Mouse (Mus musculus) midbrain, embryonic 11.5 days (tissue): ENCODE data around the gene Mgat1. TPM values are rescaled to one million over a fixed set of nuclear protein-coding genes. Genes with fewer than 3 reads are reported as not detected.

ENCODE experiments used
- ATAC-seq: fragments of 200-750 bp; cut with Nextera tagmentation; 2 replicates; pipeline ENCODE4 v1.8.0; 2017; ENCODE audit warnings: moderate TSS enrichment, moderate library complexity; ENCODE audit not compliant: low FRiP score
- DNase-seq: peaks from one replicate; pipeline ENCODE4 v3.0.0; 2015; ENCODE audit warnings: low spot score; ENCODE audit errors: missing footprints
- H3K27ac ChIP-seq: fragments of 300-500 bp; sonication (generic); 2 replicates; pipeline ENCODE4 v1.5.1; 2014; ENCODE audit warnings: low read depth, low read length
- H3K27me3 ChIP-seq: fragments of 300-500 bp; sonication (generic); 2 replicates; pipeline ENCODE4 v1.6.1; 2014; ENCODE audit warnings: mild to moderate bottlenecking, low read length, moderate library complexity, mixed read lengths; ENCODE audit not compliant: control insufficient read depth, insufficient read depth
- H3K36me3 ChIP-seq: fragments of 300-500 bp; sonication (generic); 2 replicates; pipeline ENCODE4 v1.6.1; 2014; ENCODE audit warnings: mild to moderate bottlenecking, low read length, moderate library complexity, mixed read lengths; ENCODE audit not compliant: control insufficient read depth, insufficient read depth
- H3K4me1 ChIP-seq: fragments of 300-500 bp; sonication (generic); 2 replicates; pipeline ENCODE4 v1.6.1; 2014; ENCODE audit warnings: low read length; ENCODE audit not compliant: control insufficient read depth, insufficient read depth
- H3K4me2 ChIP-seq: fragments of 300-500 bp; sonication (generic); 2 replicates; pipeline ENCODE4 v1.6.1; 2014; ENCODE audit warnings: mild to moderate bottlenecking, moderate library complexity
- H3K4me3 ChIP-seq: fragments of 300-500 bp; sonication (generic); 2 replicates; pipeline ENCODE4 v1.5.1; 2014; ENCODE audit warnings: low read depth, low read length
- H3K9ac ChIP-seq: fragments of 300-500 bp; sonication (generic); 2 replicates; pipeline ENCODE4 v1.6.1; 2014; ENCODE audit warnings: low read length
- H3K9me3 ChIP-seq: fragments of 300-500 bp; sonication (generic); 2 replicates; pipeline ENCODE4 v1.6.1; 2016; ENCODE audit warnings: low read length; ENCODE audit not compliant: control insufficient read depth
- WGBS: fragments of 180-500 bp; shearing (Covaris S2); extraction: QIAGEN DNeasy Blood & Tissue Kit; methylation state at CpG from one replicate; pipeline ENCODE4 v1.1.7; 2014; 5-methylcytosine and 5-hydroxymethylcytosine counted together
- polyA plus RNA-seq: library from polyadenylated mRNA; unstranded; fragments of >200 nt; fragmentation: Nextera tagmentation; extraction: Ambion mirVana; gene quantifications from 2 replicates; pipeline ENCODE4 v1.2.1, GENCODE M21; 2014

Mgat1 gene
- polyA plus RNA-seq, 1 experiment from 2014 or later, result 30.1 TPM

DNA sequence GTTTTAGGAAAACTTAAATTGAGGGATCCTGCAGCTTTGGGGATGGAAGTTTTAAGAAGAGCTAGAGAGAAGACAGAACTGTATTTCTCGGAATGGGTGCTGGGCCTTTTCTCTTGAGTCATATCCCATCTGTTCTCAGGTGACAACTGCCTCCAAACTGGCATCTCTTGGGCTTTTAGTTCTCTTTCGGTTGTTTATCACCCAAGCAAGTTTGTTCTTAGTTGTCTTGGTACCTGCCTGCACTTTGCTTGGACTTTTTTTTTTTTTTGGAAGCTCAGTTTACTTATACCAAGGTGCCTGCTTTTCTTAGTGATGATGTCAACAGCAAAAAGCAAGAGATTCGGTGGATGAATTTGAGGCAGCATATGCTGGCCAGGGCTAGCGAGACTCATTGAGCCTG, 2.5 kb downstream of the Mgat1 start:
- 85% methylated on average over 4 of the region's 4 CpGs for WGBS

DNA sequence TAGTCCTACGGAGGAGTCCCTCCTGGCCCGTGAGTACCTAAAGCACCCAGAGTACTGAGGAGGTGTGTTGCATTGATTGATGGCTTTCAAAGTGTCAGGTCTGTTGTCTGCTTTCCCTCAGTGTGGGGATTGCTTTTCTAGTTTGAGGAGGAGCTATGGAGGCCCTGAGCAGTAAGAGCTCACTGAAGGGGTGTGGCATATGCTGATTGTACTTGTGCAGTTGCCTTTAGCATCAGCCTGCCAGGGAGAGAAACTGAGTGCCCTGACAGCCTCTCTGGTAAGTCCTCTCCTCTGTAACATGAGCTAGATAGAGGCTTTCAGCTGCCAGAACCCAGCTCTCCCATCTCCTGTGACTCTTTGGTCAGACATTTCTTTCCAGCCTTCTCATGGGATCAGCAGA, 3.3 kb downstream of the Mgat1 start:
- Histone ChIP-seq H3K4me2 (no peak overlapping the region), H3K27me3 (no peaks in the 10 kb centered on the region), H3K27ac (no peak overlapping the region), H3K9me3 (no peaks in the 10 kb centered on the region), H3K4me1 (peaks cover 24% of the 10 kb centered on the region), H3K36me3 (no peaks in the 10 kb centered on the region), H3K4me3 (no peak overlapping the region), H3K9ac (no peak overlapping the region)
- ATAC-seq (no peak), DNase-seq (peak; percentile 73)
- 83% methylated on average over 2 of the region's 2 CpGs for WGBS

More for the DNA sequence above, 2.5 kb downstream of the Mgat1 start:
- Histone ChIP-seq H3K36me3 (no peaks in the 10 kb centered on the region), H3K4me3 (no peak overlapping the region), H3K4me2 (no peak overlapping the region), H3K27me3 (no peaks in the 10 kb centered on the region), H3K27ac (no peak overlapping the region), H3K9me3 (no peaks in the 10 kb centered on the region), H3K4me1 (peaks cover 24% of the 10 kb centered on the region), H3K9ac (no peak overlapping the region)
- ATAC-seq (no peak), DNase-seq (peak; percentile 1)

DNA sequence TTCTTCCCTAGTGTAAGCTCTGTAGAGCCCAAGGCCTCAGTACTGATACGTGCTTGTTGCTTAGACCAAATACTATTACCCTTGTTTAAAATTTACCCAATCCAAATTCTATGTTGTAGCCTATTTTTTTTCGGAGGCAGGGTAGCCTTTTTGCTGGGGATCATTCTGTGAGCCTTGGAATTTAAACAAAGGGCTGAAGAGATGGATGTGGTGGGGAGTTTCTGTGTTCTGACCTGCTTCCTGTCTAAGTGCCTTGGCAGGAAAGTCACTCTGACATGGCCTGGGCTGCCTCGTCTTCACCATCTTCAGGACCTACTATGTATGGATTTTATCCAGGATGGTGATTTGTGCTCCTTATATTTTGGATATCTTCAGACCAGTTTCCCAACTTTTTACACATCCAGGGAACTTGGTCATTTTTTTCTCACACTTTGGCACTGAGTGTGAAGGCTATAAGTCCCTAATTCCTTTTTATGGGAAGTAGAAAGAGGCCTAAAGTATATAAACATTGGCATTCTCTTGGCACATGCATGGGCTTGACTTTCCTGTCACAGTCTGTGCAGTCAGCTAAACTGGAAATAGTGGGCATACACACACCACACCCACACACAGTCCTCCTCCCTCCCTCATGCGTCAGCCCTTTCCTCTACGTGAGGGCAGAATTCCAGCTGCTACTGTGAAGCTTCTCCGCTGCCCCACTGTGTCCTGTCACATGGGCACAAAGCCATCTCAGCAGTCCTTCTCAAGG, 4.4 kb downstream of the Mgat1 start:
- Histone ChIP-seq H3K4me1 (peaks cover 24% of the 10 kb centered on the region), H3K9ac (no peak overlapping the region), H3K4me3 (no peak overlapping the region), H3K4me2 (no peak overlapping the region), H3K36me3 (no peaks in the 10 kb centered on the region), H3K9me3 (no peaks in the 10 kb centered on the region), H3K27ac (no peak overlapping the region), H3K27me3 (no peaks in the 10 kb centered on the region)
- 59% methylated on average over 6 of the region's 6 CpGs for WGBS
- ATAC-seq (no peak), DNase-seq (no peak)

DNA sequence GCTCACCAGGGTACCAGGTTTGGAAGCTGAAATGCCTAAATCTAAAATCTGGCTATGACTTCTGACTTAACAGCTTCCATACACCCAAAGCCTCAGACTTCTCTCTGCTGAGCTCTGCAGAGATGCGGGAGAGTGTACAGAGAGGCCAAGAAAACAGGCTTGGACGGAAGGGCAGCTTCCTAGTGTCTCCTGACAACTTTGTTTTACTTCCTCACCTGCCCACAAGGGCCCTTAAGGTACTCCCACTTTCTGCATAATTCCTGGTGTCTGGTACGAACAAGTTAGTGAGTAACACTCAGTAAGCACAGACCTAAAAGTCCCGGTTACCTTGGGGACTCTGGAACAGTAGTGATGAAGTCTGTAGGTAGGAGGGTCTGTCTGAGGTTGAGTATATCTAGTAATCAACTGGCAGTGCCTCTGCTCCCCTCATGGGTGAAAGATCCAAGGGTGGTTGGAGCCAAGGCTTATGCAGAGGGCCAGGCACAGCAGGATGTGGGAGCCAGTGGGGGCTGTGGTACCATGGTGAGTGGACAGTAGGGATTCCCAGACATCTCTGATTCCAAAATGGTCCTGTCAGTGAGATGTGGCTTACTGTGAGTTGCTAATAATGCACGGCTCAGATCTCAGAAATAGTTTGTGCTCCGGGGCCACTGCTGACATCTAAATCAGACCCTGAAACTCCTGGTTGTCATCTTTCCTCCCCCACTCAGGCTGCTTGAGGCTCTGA, 5.1 kb downstream of the Mgat1 start:
- no peaks in the 10 kb centered on the region for H3K27me3 ChIP-seq
- H3K9ac ChIP-seq, result no peak overlapping the region
- WGBS, result 70% methylated on average over 6 of the region's 6 CpGs
- ATAC-seq (no peak), DNase-seq (no peak)
- H3K4me1 ChIP-seq, result peaks cover 24% of the 10 kb centered on the region
- no peaks in the 10 kb centered on the region for H3K36me3 ChIP-seq
- no peak overlapping the region for H3K4me2 ChIP-seq
- no peaks in the 10 kb centered on the region for H3K9me3 ChIP-seq
- H3K4me3 ChIP-seq, result no peak overlapping the region
- H3K27ac ChIP-seq, result no peak overlapping the region

DNA sequence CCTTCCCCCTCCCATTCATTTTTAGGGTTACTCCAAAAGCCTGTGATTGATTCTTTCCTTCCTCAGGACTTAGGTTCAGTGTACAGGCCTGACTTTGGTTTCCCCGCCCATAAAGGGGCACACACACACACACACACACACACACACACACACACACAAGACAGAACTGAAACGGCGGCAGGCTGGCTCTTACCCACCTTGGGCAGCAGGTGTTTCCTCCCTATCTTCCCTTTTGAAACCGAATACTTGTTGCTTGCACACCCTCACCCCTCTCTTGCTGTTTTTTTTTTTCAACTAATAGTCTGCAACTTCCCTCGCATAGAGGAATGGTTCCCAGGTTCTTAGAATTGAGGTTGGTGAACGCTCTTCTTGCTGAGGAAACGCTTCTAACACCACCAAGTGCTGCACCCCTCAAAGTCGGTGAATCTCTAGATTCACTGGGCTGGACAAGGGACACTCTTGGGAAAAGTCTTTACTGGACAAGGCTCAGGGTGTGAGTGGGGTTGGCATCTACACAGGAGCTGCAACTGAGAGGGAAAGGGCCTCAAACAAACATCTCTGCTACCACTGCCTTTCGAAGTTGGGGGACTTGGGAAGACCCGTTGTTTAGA, 5.9 kb downstream of the Mgat1 start:
- Histone ChIP-seq H3K4me3 (peak overlapping the region; percentile 66), H3K9me3 (no peaks in the 10 kb centered on the region), H3K4me2 (peak overlapping the region; percentile 80), H3K4me1 (peaks cover 23% of the 10 kb centered on the region), H3K27ac (peak overlapping the region; percentile 41; the same call in 1 of the 2 replicates), H3K27me3 (no peaks in the 10 kb centered on the region), H3K9ac (peak overlapping the region; percentile 91), H3K36me3 (no peaks in the 10 kb centered on the region)
- ATAC-seq (no peak), DNase-seq (no peak)
- 28% methylated on average over 10 of the region's 10 CpGs for WGBS

DNA sequence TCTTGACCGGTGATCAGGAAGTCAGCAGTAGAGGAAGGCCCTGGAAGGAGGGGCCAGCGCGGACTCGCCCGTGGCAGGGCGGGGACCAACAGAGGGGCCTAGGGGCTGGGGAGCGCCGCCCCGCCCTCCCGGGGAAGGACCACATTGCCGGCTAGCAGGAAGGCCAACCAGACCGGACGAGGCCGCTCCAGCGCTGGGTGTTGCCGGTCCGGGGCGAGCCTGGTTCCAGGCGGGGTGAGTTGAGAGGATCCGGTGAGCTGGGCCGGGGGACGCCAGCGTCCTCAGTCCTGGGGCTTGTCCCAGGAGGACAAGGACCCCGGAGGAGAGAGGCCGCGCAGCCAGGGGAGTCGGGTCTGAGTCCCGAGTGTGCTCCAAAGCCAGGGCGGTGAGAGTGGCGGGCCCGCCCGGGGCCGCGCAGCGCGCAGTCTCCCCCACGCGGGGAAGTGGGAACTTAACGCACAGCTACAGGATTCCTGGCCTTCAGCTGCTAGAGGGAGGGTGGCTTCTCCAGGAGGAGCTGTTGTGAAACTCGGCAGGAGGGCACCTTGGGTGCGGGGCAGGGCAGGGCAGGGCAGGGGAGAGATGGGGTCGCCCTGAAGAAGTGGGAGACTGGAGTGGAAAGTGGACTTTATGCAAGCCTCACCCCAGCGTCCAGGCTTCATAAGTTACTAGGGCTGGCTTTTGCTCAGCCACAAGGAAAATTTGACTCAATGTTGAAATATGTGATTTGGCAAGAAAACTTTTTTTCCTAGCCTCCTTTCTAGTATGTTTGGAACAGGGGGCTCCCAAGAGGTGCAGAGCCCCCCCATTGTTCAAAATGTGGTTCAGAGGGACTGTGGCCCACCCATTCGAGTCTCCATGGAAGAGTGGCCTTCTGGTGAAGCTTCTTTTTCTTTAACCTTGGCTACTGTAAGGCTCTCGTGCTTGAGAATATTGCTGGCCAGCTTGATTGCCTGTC, 6.7 kb downstream of the Mgat1 start:
- no peaks in the 10 kb centered on the region for H3K27me3 ChIP-seq
- H3K4me2 ChIP-seq, result peak overlapping the region; percentile 80
- H3K4me3 ChIP-seq, result peak overlapping the region; percentile 66
- ATAC-seq (peak; percentile 96), DNase-seq (peak; percentile 95)
- no peaks in the 10 kb centered on the region for H3K36me3 ChIP-seq
- 3% methylated on average over 40 of the region's 45 CpGs for WGBS
- peaks cover 16% of the 10 kb centered on the region for H3K4me1 ChIP-seq
- H3K9me3 ChIP-seq, result no peaks in the 10 kb centered on the region
- peak overlapping the region; percentile 41; the same call in 1 of the 2 replicates for H3K27ac ChIP-seq
- peak overlapping the region; percentile 91 for H3K9ac ChIP-seq

DNA sequence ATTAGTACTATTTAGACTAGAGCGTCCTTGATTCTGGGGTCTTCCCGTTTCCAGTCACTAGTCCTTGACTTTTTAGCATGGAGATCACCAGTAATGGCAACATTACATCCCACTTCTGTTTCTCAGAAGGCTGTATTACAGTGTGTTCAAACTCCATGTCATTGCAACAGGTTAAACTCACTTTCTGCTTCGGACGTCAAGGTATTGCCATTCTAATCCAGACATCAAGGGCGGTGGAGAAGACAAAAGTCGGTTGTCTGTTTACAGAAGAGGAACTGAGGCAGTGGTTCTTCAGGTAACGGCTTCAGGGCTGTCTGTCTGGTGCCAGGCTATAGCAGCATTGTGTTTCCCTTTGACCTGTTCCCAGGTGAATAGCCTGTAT, 7.4 kb downstream of the Mgat1 start:
- ATAC-seq (no peak), DNase-seq (no peak)
- no peaks in the 10 kb centered on the region for H3K27me3 ChIP-seq
- no peaks in the 10 kb centered on the region for H3K36me3 ChIP-seq
- WGBS, result 80% methylated on average over 7 of the region's 7 CpGs
- H3K27ac ChIP-seq, result no peak overlapping the region
- H3K4me1 ChIP-seq, result peaks cover 13% of the 10 kb centered on the region
- peak overlapping the region; percentile 66; the same call in 1 of the 2 replicates for H3K4me3 ChIP-seq
- H3K9ac ChIP-seq, result no peak overlapping the region
- H3K4me2 ChIP-seq, result peak overlapping the region; percentile 80
- no peaks in the 10 kb centered on the region for H3K9me3 ChIP-seq

DNA sequence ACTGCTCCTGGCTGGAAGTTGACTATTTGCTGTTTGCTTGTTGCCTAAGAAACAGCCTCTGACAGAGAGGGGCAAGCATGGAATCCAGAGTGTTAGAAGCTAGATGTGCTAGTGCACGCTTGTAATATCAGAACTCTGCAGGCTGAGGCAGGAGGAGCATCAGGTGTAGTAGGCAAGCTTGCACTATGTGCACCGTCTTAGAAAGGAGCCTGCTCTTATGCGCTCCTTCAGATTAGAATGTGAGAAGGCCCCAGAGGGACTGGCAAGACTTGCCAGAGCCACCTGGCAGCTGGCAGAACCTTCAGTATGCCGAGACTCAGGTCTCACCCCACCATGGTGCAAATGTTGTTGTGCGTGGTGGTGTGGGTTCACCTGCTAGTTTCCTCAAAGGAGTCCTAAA, 8.1 kb downstream of the Mgat1 start:
- no peak overlapping the region for H3K4me2 ChIP-seq
- WGBS, result 88% methylated on average over 5 of the region's 5 CpGs
- H3K36me3 ChIP-seq, result no peaks in the 10 kb centered on the region
- no peaks in the 10 kb centered on the region for H3K9me3 ChIP-seq
- H3K4me1 ChIP-seq, result peaks cover 13% of the 10 kb centered on the region
- ATAC-seq, result no peak
- H3K27me3 ChIP-seq, result no peaks in the 10 kb centered on the region
- DNase-seq, result no peak
- H3K4me3 ChIP-seq, result no peak overlapping the region
- H3K27ac ChIP-seq, result no peak overlapping the region
- no peak overlapping the region for H3K9ac ChIP-seq
